Mouse (Mus musculus): ENCODE data around the gene Pacsin2. TPM values are rescaled to one million over a fixed set of nuclear protein-coding genes. Genes with fewer than 3 reads are reported as not detected.

Gene Pacsin2
- polyA plus RNA-seq, 1 experiment from 2014 or later, result 42.5 TPM

- H3K36me3 ChIP-seq (ENCODE audit: control insufficient read depth, insufficient read depth, low read length), result no peaks in the 10 kb centered on the region
- ATAC-seq (ENCODE audit: low FRiP score, low TSS enrichment) (no peak), DNase-seq (ENCODE audit: low spot score) (no peak)
- TF ChIP-seq CTCF (IDR thresholded peaks at IDR 0.05; ENCODE audit: low read depth) (no peak), EP300 (optimal IDR thresholded peaks at IDR 0.05) (no peak)
- H3K4me2 ChIP-seq (replicated peaks; ENCODE audit: low read depth), result no peak overlapping the region
- no peak overlapping the region for H3K9ac ChIP-seq (ENCODE audit: low read length)
- H3K27me3 ChIP-seq (ENCODE audit: control insufficient read depth, insufficient read depth, low read length), result no peaks in the 10 kb centered on the region
- H3K4me1 ChIP-seq (replicated peaks; ENCODE audit: control insufficient read depth, insufficient read depth), result no peaks in the 10 kb centered on the region; the same call in 1 of the 2 replicates
- no peak overlapping the region for H3K27ac ChIP-seq (replicated peaks)
- no peak overlapping the region for H3K4me3 ChIP-seq (ENCODE audit: low read depth, low read length)
- 79% methylated on average over 3 of the region's 3 CpGs for WGBS
- no peaks in the 10 kb centered on the region for H3K9me3 ChIP-seq (ENCODE audit: control insufficient read depth, low read length)
Measured at GRCm38 (mm10) chr15:83460891-83461290, 3.5 kb downstream of the Pacsin2 start.

GRCm38 (mm10) chr15:83457541-83457940 is 6.9 kb downstream of the Pacsin2 start:
- DNase-seq (ENCODE audit: low spot score) (no peak), ATAC-seq (ENCODE audit: low FRiP score, low TSS enrichment) (no peak)
- Histone ChIP-seq H3K27me3 (ENCODE audit: control insufficient read depth, insufficient read depth, low read length) (no peaks in the 10 kb centered on the region), H3K4me1 (replicated peaks; ENCODE audit: control insufficient read depth, insufficient read depth) (0 out of 2 replicates have a peak, but pooled peaks cover 2% of the 10 kb centered on the region), H3K4me2 (replicated peaks; ENCODE audit: low read depth) (no peak overlapping the region), H3K9ac (ENCODE audit: low read length) (no peak overlapping the region), H3K9me3 (ENCODE audit: control insufficient read depth, low read length) (no peaks in the 10 kb centered on the region), H3K27ac (replicated peaks) (no peak overlapping the region), H3K36me3 (ENCODE audit: control insufficient read depth, insufficient read depth, low read length) (no peaks in the 10 kb centered on the region), H3K4me3 (ENCODE audit: low read depth, low read length) (no peak overlapping the region)
- WGBS, result 93% methylated on average over 1 of the region's 1 CpGs
- TF ChIP-seq EP300 (optimal IDR thresholded peaks at IDR 0.05), result no peak
- no peak for TF ChIP-seq CTCF (IDR thresholded peaks at IDR 0.05; ENCODE audit: low read depth)

GRCm38 (mm10) chr15:83455637-83456036 is 8.8 kb downstream of the Pacsin2 start:
- Histone ChIP-seq H3K4me1 (replicated peaks; ENCODE audit: control insufficient read depth, insufficient read depth) (peaks cover 9% of the 10 kb centered on the region; the same call in 1 of the 2 replicates), H3K27ac (replicated peaks) (no peak overlapping the region), H3K9ac (ENCODE audit: low read length) (no peak overlapping the region), H3K27me3 (ENCODE audit: control insufficient read depth, insufficient read depth, low read length) (no peaks in the 10 kb centered on the region), H3K9me3 (ENCODE audit: control insufficient read depth, low read length) (no peaks in the 10 kb centered on the region), H3K4me3 (ENCODE audit: low read depth, low read length) (no peak overlapping the region), H3K4me2 (replicated peaks; ENCODE audit: low read depth) (no peak overlapping the region), H3K36me3 (ENCODE audit: control insufficient read depth, insufficient read depth, low read length) (no peaks in the 10 kb centered on the region)
- WGBS, result 86% methylated on average over 5 of the region's 5 CpGs
- DNase-seq (ENCODE audit: low spot score) (no peak), ATAC-seq (ENCODE audit: low FRiP score, low TSS enrichment) (no peak)
- TF ChIP-seq CTCF (IDR thresholded peaks at IDR 0.05; ENCODE audit: low read depth), result no peak
- no peak for TF ChIP-seq EP300 (optimal IDR thresholded peaks at IDR 0.05)

- no peak overlapping the region for H3K4me3 ChIP-seq (ENCODE audit: low read depth, low read length)
- TF ChIP-seq CTCF (IDR thresholded peaks at IDR 0.05; ENCODE audit: low read depth) (no peak), EP300 (optimal IDR thresholded peaks at IDR 0.05) (no peak)
- no peaks in the 10 kb centered on the region for H3K27me3 ChIP-seq (ENCODE audit: control insufficient read depth, insufficient read depth, low read length)
- H3K36me3 ChIP-seq (ENCODE audit: control insufficient read depth, insufficient read depth, low read length), result no peaks in the 10 kb centered on the region
- no peak overlapping the region for H3K4me2 ChIP-seq (replicated peaks; ENCODE audit: low read depth)
- no peak overlapping the region for H3K9ac ChIP-seq (ENCODE audit: low read length)
- no peak overlapping the region for H3K27ac ChIP-seq (replicated peaks)
- no peaks in the 10 kb centered on the region for H3K9me3 ChIP-seq (ENCODE audit: control insufficient read depth, low read length)
- peaks cover 9% of the 10 kb centered on the region; the same call in 1 of the 2 replicates for H3K4me1 ChIP-seq (replicated peaks; ENCODE audit: control insufficient read depth, insufficient read depth)
- 64% methylated on average over 3 of the region's 3 CpGs for WGBS
- ATAC-seq (ENCODE audit: low FRiP score, low TSS enrichment) (no peak), DNase-seq (ENCODE audit: low spot score) (no peak)
Measured at GRCm38 (mm10) chr15:83455034-83455433, 9.4 kb downstream of the Pacsin2 start.

- no peaks in the 10 kb centered on the region for H3K36me3 ChIP-seq (ENCODE audit: control insufficient read depth, insufficient read depth, low read length)
- no peak for ATAC-seq (ENCODE audit: low FRiP score, low TSS enrichment)
- H3K4me3 ChIP-seq (ENCODE audit: low read depth, low read length), result no peak overlapping the region
- peaks cover 9% of the 10 kb centered on the region; the same call in 1 of the 2 replicates for H3K4me1 ChIP-seq (replicated peaks; ENCODE audit: control insufficient read depth, insufficient read depth)
- H3K9me3 ChIP-seq (ENCODE audit: control insufficient read depth, low read length), result no peaks in the 10 kb centered on the region
- no peak overlapping the region for H3K4me2 ChIP-seq (replicated peaks; ENCODE audit: low read depth)
- no peaks in the 10 kb centered on the region for H3K27me3 ChIP-seq (ENCODE audit: control insufficient read depth, insufficient read depth, low read length)
- no peak for DNase-seq (ENCODE audit: low spot score)
- TF ChIP-seq EP300 (optimal IDR thresholded peaks at IDR 0.05), result no peak
- no peak for TF ChIP-seq CTCF (IDR thresholded peaks at IDR 0.05; ENCODE audit: low read depth)
- WGBS, result 86% methylated on average over 7 of the region's 7 CpGs
- no peak overlapping the region for H3K9ac ChIP-seq (ENCODE audit: low read length)
- no peak overlapping the region for H3K27ac ChIP-seq (replicated peaks)
Measured at GRCm38 (mm10) chr15:83454419-83454818, 10.0 kb downstream of the Pacsin2 start.

GRCm38 (mm10) chr15:83453879-83454278 is 10.5 kb downstream of the Pacsin2 start:
- no peak for TF ChIP-seq EP300 (optimal IDR thresholded peaks at IDR 0.05)
- TF ChIP-seq CTCF (IDR thresholded peaks at IDR 0.05; ENCODE audit: low read depth), result no peak
- WGBS, result 72% methylated on average over 3 of the region's 3 CpGs
- DNase-seq (ENCODE audit: low spot score), result no peak
- H3K36me3 ChIP-seq (ENCODE audit: control insufficient read depth, insufficient read depth, low read length), result no peaks in the 10 kb centered on the region
- H3K27me3 ChIP-seq (ENCODE audit: control insufficient read depth, insufficient read depth, low read length), result no peaks in the 10 kb centered on the region
- H3K4me2 ChIP-seq (replicated peaks; ENCODE audit: low read depth), result no peak overlapping the region
- no peak for ATAC-seq (ENCODE audit: low FRiP score, low TSS enrichment)
- H3K4me1 ChIP-seq (replicated peaks; ENCODE audit: control insufficient read depth, insufficient read depth), result peaks cover 9% of the 10 kb centered on the region; the same call in 1 of the 2 replicates
- no peak overlapping the region for H3K4me3 ChIP-seq (ENCODE audit: low read depth, low read length)
- no peak overlapping the region for H3K27ac ChIP-seq (replicated peaks)
- no peak overlapping the region for H3K9ac ChIP-seq (ENCODE audit: low read length)
- H3K9me3 ChIP-seq (ENCODE audit: control insufficient read depth, low read length), result no peaks in the 10 kb centered on the region
